Mouse (Mus musculus) bone marrow, adult 2 months (tissue): ENCODE data around the gene Cacna1g. TPM values are rescaled to one million over a fixed set of nuclear protein-coding genes. Genes with fewer than 3 reads are reported as not detected.
"Not testable (repeated sequence)": the region's sequence is repeated elsewhere in the genome, so short reads cannot be mapped to it uniquely, and the experiment has no call there.

Experiments
- H3K27ac ChIP-seq: fragments of 200-500 bp; 2 replicates; pipeline ENCODE4 v1.5.1; 2012; ENCODE audit warnings: low read depth, mild to moderate bottlenecking, control low read depth, inconsistent platforms, low read length; ENCODE audit not compliant: control insufficient read depth, poor library complexity, insufficient read depth
- H3K4me1 ChIP-seq: fragments of 200-500 bp; 2 replicates; pipeline ENCODE4 v1.6.1; 2011; ENCODE audit warnings: low read length; ENCODE audit not compliant: control insufficient read depth, insufficient read depth
- H3K4me3 ChIP-seq: fragments of 200-500 bp; replicated peaks from 2 replicates; pipeline ENCODE3; 2011; ENCODE audit warnings: mild to moderate bottlenecking, low read depth, low read length, control low read depth; ENCODE audit not compliant: control insufficient read depth
- CTCF ChIP-seq: fragments of 200-500 bp; IDR thresholded peaks from 2 replicates; pipeline ENCODE4 v1.5.1; 2011; ENCODE audit warnings: low read length, control low read depth; ENCODE audit not compliant: control insufficient read depth, insufficient read depth
- POLR2A ChIP-seq: fragments of 200-500 bp; IDR thresholded peaks from 2 replicates; pipeline ENCODE4 v1.6.1; 2011; ENCODE audit warnings: low read depth, mild to moderate bottlenecking, control low read depth, low read length, borderline replicate concordance; ENCODE audit not compliant: control insufficient read depth
- WGBS: fragments of 180-500 bp; shearing (Covaris S2); methylation state at CpG from one replicate; pipeline ENCODE4 v1.1.7; 2018; 5-methylcytosine and 5-hydroxymethylcytosine counted together
- polyA plus RNA-seq: library from polyadenylated mRNA; stranded (reverse); fragments of >200 nt; gene quantifications from 2 replicates; pipeline ENCODE4 v1.2.4, GENCODE M21; 2011; ENCODE audit warnings: low replicate concordance; ENCODE audit not compliant: missing spikeins, insufficient read depth, insufficient read length

The Cacna1g gene
- polyA plus RNA-seq, 1 experiment = 26.8 TPM

- TF ChIP-seq POLR2A = no peak
- no peak for TF ChIP-seq CTCF
- H3K4me1 ChIP-seq = no peaks in the 10 kb centered on the region; the same call in 1 of the 2 replicates
- H3K4me3 ChIP-seq = no peak overlapping the region
- WGBS = 65% methylated on average over 7 of the region's 7 CpGs
- no peak overlapping the region for H3K27ac ChIP-seq
These were observed 79.9 kb downstream of the Cacna1g start for GRCm38 (mm10) chr11:94394107-94394506.

DNA sequence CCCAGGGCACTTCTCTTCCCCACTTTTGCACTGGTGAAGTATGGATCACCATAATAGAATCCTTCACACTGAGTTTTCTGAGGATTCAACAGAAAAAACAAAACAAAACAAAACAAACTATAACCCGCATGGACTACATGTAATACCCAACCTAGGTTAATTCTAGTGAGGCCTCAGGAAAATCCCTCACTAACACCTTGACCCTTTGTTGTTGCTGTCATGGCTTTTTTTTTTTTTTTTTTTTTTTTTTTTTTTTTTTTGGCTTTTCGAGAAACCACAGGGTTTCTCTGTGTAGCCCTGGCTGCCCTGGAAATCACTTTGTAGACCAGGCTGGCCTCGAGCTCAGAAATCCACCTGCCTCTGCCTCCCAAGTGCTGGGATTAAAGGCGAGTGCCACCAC, 80.5 kb downstream of the Cacna1g start:
- 60% methylated on average over 4 of the region's 4 CpGs for WGBS
- not testable (repeated sequence) for H3K27ac ChIP-seq, H3K4me1 ChIP-seq, H3K4me3 ChIP-seq

- Histone ChIP-seq H3K27ac (no peak within 1 kb of the TSS), H3K4me1 (no peaks in the 10 kb centered on the region; the same call in 1 of the 2 replicates), H3K4me3 (peak within 1 kb of the TSS; percentile 45)
- no peak for TF ChIP-seq POLR2A
- no peak for TF ChIP-seq CTCF
- WGBS = 5% methylated on average over 20 of the region's 20 CpGs
These were observed 81.3 kb downstream of the Cacna1g start, which contains the start of gene Abcc3 for GRCm38 (mm10) chr11:94392672-94393109. Gene Abcc3 (minus strand): TSS chr11:94392997.

DNA sequence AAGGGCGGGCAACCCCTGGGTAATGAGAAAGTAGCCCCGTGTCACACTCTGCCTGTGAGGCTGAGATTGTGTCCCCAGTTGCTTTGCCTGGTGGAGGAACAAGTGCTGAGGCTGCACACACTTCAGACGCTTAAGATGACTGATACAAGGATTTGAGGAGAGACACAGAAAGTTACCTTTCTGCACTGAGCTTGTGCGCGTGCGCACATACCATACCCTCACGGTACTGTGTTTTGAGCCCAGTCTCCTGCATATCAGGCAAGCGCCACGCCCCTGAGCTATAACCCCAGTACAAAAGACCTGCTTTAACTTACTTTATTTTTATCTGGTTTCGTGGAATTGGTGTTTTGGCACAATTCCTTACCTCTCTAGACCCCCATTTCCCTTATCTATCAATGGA, 82.3 kb downstream of the Cacna1g start:
- H3K4me1 ChIP-seq = peaks cover under 1% of the 10 kb centered on the region; the same call in 1 of the 2 replicates
- 72% methylated on average over 10 of the region's 10 CpGs for WGBS
- TF ChIP-seq POLR2A = no peak
- no peak for TF ChIP-seq CTCF
- H3K27ac ChIP-seq = no peak overlapping the region
- H3K4me3 ChIP-seq = no peak overlapping the region

GRCm38 (mm10) chr11:94390825-94391224, 83.2 kb downstream of the Cacna1g start:
- TF ChIP-seq POLR2A (no peak), CTCF (no peak)
- Histone ChIP-seq H3K27ac (no peak overlapping the region), H3K4me3 (no peak overlapping the region), H3K4me1 (peaks cover 1% of the 10 kb centered on the region; the same call in 1 of the 2 replicates)
- WGBS = 65% methylated on average over 6 of the region's 6 CpGs

- Histone ChIP-seq H3K4me3 (no peak overlapping the region), H3K4me1 (peaks cover 1% of the 10 kb centered on the region; the same call in 1 of the 2 replicates), H3K27ac (no peak overlapping the region)
- TF ChIP-seq POLR2A (no peak), CTCF (no peak)
- 82% methylated on average over 6 of the region's 6 CpGs for WGBS
These were observed 84.1 kb downstream of the Cacna1g start for GRCm38 (mm10) chr11:94389724-94390396.

DNA sequence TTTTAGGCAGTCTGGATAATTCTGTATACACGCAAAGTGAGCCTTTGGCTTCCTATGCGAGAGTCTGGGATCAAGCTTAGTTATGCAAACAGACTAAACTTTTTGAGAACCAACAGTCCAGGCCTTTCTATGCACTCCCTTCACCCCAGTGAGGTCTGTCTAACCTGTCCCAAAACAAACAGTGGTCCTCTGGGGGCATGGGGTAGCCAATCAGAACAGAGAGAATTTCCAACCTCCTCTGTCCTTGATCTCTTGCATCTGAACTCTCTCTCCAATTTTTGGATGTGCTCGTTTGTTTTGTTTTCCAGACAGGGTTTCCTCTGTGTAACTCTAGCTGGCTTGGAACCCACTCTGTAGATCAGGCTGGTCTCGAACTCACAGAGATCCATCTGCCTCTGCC, 85.0 kb downstream of the Cacna1g start:
- Histone ChIP-seq H3K4me3 (no peak overlapping the region), H3K4me1 (peaks cover 1% of the 10 kb centered on the region; the same call in 1 of the 2 replicates), H3K27ac (no peak overlapping the region)
- 77% methylated on average over 4 of the region's 4 CpGs for WGBS
- TF ChIP-seq POLR2A (no peak), CTCF (no peak)

- Histone ChIP-seq H3K27ac (no peak overlapping the region), H3K4me3 (no peak overlapping the region), H3K4me1 (peaks cover 1% of the 10 kb centered on the region; the same call in 1 of the 2 replicates)
- WGBS = 58% methylated on average over 4 of the region's 4 CpGs
- no peak for TF ChIP-seq CTCF
- TF ChIP-seq POLR2A = no peak
These were observed 86.2 kb downstream of the Cacna1g start for GRCm38 (mm10) chr11:94387756-94388155.
